Mouse (Mus musculus): ENCODE measurements around the gene Cabp1. TPM values are rescaled to one million over a fixed set of nuclear protein-coding genes. Genes with fewer than 3 reads are reported as not detected.
A peak's percentile ranks its signal among the peaks of the same experiment; 100 is the strongest.
"Not testable (repeated sequence)": the region's sequence is repeated elsewhere in the genome, so short reads cannot be mapped to it uniquely, and the experiment has no call there.

Cabp1 gene
- total RNA-seq, 2 experiments from 2014 or later, result 124 to 129 TPM

GRCm38 (mm10) chr5:115184726-115185125 lies 9.5 kb downstream of the Cabp1 start:
- TF ChIP-seq CTCF (conservative IDR thresholded peaks at IDR 0.05), result no peak
- Histone ChIP-seq H3K27ac (peak overlapping the region; percentile 37; the same call in 1 of the 2 replicates), H3K4me3 (no peak overlapping the region)
- peak in 1 of 2 experiments; percentile 46 for DNase-seq (ENCODE audit: low spot score in 2 of 2)

GRCm38 (mm10) chr5:115183482-115183881 lies 10.7 kb downstream of the Cabp1 start:
- no peak for TF ChIP-seq CTCF (conservative IDR thresholded peaks at IDR 0.05)

DNA sequence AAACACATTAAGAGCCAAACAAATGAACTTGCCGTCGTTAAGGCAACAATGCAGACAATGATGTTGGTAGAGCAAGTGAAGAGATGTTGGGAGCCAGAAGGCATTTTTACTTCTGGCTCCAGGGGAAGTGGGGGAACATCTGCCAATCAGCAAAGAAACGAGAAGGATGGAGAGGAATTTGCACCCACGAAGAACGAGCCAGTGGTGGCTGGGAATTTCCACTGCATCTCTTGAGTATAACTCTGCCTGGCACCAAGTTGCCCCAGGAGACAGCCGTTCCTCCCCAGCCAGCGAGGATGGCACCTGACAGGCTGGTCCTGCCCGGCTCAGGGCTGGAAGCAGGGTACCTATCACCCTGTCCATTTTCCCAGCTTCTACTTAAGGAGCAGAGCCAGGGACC lies 11.3 kb downstream of the Cabp1 start:
- H3K27ac ChIP-seq, result peak overlapping the region; percentile 43; the same call in 1 of the 2 replicates
- H3K4me3 ChIP-seq, result no peak overlapping the region
- no peak for TF ChIP-seq CTCF (conservative IDR thresholded peaks at IDR 0.05)
- DNase-seq (ENCODE audit: low spot score in 2 of 2), result no peak

More at GRCm38 (mm10) chr5:115183482-115183881, 10.7 kb downstream of the Cabp1 start:
- DNase-seq (ENCODE audit: low spot score in 2 of 2), result no peak
- Histone ChIP-seq H3K4me3 (no peak overlapping the region), H3K27ac (no peak overlapping the region)

- TF ChIP-seq CTCF (conservative IDR thresholded peaks at IDR 0.05), result no peak
- H3K27ac ChIP-seq, result no peak overlapping the region
- no peak overlapping the region for H3K4me3 ChIP-seq
These were observed 12.8 kb downstream of the Cabp1 start for GRCm38 (mm10) chr5:115181248-115181940.

GRCm38 (mm10) chr5:115179596-115179995 lies 14.6 kb downstream of the Cabp1 start:
- no peak for DNase-seq (ENCODE audit: low spot score in 2 of 2)
- Histone ChIP-seq H3K27ac (no peak overlapping the region), H3K4me3 (no peak overlapping the region)
- peak; percentile 19; the same call in 1 of the 2 replicates for TF ChIP-seq CTCF (conservative IDR thresholded peaks at IDR 0.05)

More at GRCm38 (mm10) chr5:115181248-115181940, 12.8 kb downstream of the Cabp1 start:
- DNase-seq (ENCODE audit: low spot score in 2 of 2), result no peak

GRCm38 (mm10) chr5:115177866-115178265 lies 16.3 kb downstream of the Cabp1 start:
- Histone ChIP-seq H3K27ac (no peak overlapping the region), H3K4me3 (no peak overlapping the region)
- DNase-seq (ENCODE audit: low spot score in 2 of 2), result no peak
- no peak for TF ChIP-seq CTCF (conservative IDR thresholded peaks at IDR 0.05)

DNA sequence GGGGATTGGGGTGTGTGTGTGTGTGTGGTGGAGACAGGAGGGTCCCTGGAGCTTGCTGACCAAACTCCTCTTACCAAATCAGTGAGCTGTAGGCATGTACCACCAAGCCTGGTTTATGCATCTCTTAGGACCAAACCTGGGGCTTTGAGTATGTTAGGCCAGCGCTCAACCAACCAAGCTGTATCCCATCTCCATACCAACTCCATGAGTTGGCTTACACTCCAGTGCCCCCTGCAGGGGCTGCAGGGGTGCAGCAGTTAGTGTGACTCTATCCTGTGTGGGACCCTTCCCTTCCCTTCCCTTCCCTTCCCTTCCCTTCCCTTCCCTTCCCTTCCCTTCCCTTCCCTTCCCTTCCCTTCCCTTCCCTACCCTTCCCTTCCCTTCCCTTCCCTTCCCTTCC lies 19.6 kb downstream of the Cabp1 start:
- Histone ChIP-seq H3K27ac (no peak overlapping the region), H3K4me3 (no peak overlapping the region)
- TF ChIP-seq CTCF (conservative IDR thresholded peaks at IDR 0.05), result peak; percentile 55
- no peak for DNase-seq (ENCODE audit: low spot score in 2 of 2)

GRCm38 (mm10) chr5:115170150-115170549 lies 24.0 kb downstream of the Cabp1 start:
- TF ChIP-seq CTCF (conservative IDR thresholded peaks at IDR 0.05), result no peak
- no peak overlapping the region for H3K27ac ChIP-seq
- no peak for DNase-seq (ENCODE audit: low spot score in 2 of 2)
- H3K4me3 ChIP-seq, result no peak overlapping the region

DNA sequence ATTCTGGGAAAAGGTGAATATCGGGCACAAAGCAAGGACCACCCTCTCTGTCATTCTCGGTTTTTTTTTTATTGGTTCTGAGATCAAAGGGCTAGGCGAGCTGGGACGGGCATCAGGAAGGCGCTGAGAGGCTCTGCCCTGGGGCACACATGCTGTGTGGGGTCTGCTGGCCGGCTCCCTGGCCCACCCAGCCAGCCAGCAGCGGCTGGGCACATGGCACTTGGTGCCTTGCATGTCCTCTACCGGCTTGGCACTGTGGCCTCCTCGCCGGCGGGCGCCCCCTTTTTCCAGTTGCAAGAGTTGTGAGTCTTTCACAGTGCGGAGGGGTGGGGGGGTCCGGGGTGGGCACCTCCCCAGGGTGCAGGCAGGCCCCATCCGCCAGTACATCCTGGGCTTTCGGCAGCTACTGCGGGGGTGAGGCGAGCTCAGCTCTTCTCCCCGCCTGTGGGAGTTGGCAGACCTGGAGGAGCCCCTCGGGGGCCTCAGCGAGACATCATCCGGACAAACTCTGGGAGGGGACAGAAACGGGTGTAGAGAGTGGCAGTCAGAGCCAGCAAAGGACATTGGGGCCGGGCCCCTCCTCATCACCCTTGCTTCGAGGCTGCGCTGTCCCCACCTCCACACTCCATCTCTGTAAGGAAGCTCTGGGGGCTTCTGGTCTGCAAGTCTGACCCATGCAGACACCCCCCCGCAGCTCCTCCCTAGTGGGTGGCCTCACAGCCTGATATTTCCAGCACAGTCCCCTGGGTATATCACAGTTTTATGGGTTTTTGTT lies 25.4 kb downstream of the Cabp1 start:
- no peak overlapping the region for H3K27ac ChIP-seq
- no peak for DNase-seq (ENCODE audit: low spot score in 2 of 2)
- H3K4me3 ChIP-seq, result no peak overlapping the region
- TF ChIP-seq CTCF (conservative IDR thresholded peaks at IDR 0.05), result no peak

- Histone ChIP-seq H3K27ac (no peak overlapping the region), H3K4me3 (no peak overlapping the region)
- no peak for TF ChIP-seq CTCF (conservative IDR thresholded peaks at IDR 0.05)
- no peak for DNase-seq (ENCODE audit: low spot score in 2 of 2)
These were observed 26.8 kb downstream of the Cabp1 start for GRCm38 (mm10) chr5:115167396-115167795.

GRCm38 (mm10) chr5:115166815-115167194 lies 27.4 kb downstream of the Cabp1 start:
- DNase-seq (ENCODE audit: low spot score in 2 of 2), result no peak
- TF ChIP-seq CTCF (conservative IDR thresholded peaks at IDR 0.05), result no peak
- Histone ChIP-seq H3K27ac (no peak overlapping the region), H3K4me3 (no peak overlapping the region)

DNA sequence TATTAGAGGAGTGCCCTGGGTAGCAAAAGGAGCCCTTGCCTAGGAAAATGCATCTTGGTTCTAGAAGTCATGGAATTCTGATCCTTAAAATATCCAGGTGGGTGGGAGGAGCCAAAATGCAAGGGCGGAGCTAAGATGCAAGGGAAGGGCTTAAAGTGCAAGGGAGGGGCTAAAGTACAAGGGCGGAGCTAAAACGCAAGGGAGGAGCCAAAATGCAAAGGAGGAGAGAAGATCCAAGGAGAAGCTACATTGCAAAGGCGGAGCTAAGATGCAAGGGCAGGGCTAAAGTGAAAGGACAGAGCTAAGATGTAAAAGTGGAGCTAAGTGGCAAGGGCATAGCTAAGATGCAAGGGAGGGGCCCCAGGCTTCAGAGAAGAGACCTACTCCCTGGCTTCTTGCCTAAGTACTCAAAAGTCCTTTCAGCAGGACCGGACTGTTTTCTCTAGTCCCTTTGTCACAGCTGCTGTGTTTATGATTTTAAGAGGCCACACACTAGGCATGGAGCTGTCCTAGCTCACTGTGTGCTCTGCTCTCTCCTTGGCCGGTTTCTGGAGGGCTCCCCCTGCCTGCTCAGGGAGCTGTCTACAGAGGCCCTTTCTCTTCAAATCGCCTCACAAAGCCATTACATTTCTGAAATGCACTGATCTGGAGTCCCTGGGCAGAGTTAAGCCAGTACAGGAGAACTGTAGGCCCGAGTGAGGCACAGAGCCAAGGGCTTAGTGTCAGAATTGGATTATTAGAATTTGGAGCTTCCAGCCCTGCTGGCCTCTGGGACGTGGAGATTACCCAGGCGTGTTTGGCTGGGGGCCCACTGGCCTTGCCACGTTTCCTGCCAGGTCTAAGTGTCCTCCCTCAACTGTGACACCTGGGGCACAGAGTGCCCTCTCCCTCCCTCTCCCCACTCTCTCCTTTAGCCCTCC lies 28.0 kb downstream of the Cabp1 start:
- TF ChIP-seq CTCF (conservative IDR thresholded peaks at IDR 0.05), result no peak
- Histone ChIP-seq H3K4me3 (no peak overlapping the region), H3K27ac (no peak overlapping the region)
- no peak for DNase-seq (ENCODE audit: low spot score in 2 of 2)

- no peak overlapping the region for H3K27ac ChIP-seq
- TF ChIP-seq CTCF (conservative IDR thresholded peaks at IDR 0.05), result peak; percentile 72
- no peak overlapping the region for H3K4me3 ChIP-seq
- DNase-seq (ENCODE audit: low spot score in 2 of 2), result no peak
These were observed 28.8 kb downstream of the Cabp1 start for GRCm38 (mm10) chr5:115165351-115165750.

DNA sequence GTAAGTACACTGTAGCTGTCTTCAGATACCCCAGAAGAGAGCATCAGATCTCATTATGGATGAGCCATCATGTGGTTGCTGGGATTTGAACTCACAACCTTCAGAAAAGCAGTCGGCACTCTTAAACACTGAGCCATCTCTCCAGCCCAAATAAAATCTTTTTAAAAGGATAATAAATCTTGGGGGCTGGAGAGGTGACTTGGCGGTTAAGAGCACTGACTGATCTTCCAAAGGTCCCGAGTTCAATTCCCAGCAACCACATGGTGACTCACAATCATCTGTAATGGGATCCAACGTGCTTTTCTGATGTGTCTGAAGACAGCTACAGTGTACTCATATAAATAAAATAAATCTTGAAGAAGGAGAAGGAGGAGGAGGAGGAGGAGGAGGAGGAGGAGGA lies 29.7 kb downstream of the Cabp1 start:
- not testable (repeated sequence) for H3K27ac ChIP-seq; DNase-seq (ENCODE audit: low spot score in 2 of 2); H3K4me3 ChIP-seq
